Mouse (Mus musculus): Measurements from ENCODE around the gene Proca1.
"Not testable (repeated sequence)": the region's sequence is repeated elsewhere in the genome, so short reads cannot be mapped to it uniquely, and the experiment has no call there.

Gene Proca1

GRCm38 (mm10) chr11:78182450-78182849 lies 10.7 kb upstream of the Proca1 start:
- no peak for DNase-seq (ENCODE audit: low read depth, low spot score)

- peak; percentile 95 for DNase-seq (ENCODE audit: low read depth, low spot score)
These were observed 10.0 kb upstream of the Proca1 start, which contains the start of gene Rpl23a for GRCm38 (mm10) chr11:78182961-78183844. Gene Rpl23a (minus strand): TSS chr11:78183584.

GRCm38 (mm10) chr11:78183884-78184514 lies 9.2 kb upstream of the Proca1 start:
- no peak for DNase-seq (ENCODE audit: low read depth, low spot score)

- DNase-seq (ENCODE audit: low read depth, low spot score): not testable (repeated sequence)
These were observed 8.5 kb upstream of the Proca1 start for GRCm38 (mm10) chr11:78184702-78185101.

GRCm38 (mm10) chr11:78188331-78189233 lies 4.6 kb upstream of the Proca1 start, which contains the start of gene Rab34:
Gene Rab34 (plus strand): TSS chr11:78188430.
- DNase-seq (ENCODE audit: low read depth, low spot score): peak; percentile 91

GRCm38 (mm10) chr11:78189234-78190040 lies 3.8 kb upstream of the Proca1 start:
- peak; percentile 94 for DNase-seq (ENCODE audit: low read depth, low spot score)

- no peak for DNase-seq (ENCODE audit: low read depth, low spot score)
These were observed 3.2 kb upstream of the Proca1 start for GRCm38 (mm10) chr11:78190041-78190440.

- DNase-seq (ENCODE audit: low read depth, low spot score): peak; percentile 68
These were observed 1.4 kb downstream of the Proca1 start for GRCm38 (mm10) chr11:78194411-78195100.

GRCm38 (mm10) chr11:78195101-78195863 lies 2.1 kb downstream of the Proca1 start:
- DNase-seq (ENCODE audit: low read depth, low spot score): no peak

- DNase-seq (ENCODE audit: low read depth, low spot score): no peak
These were observed 9.2 kb downstream of the Proca1 start for GRCm38 (mm10) chr11:78202372-78202771.

GRCm38 (mm10) chr11:78204287-78204686 lies 11.1 kb downstream of the Proca1 start:
- DNase-seq (ENCODE audit: low read depth, low spot score): no peak

- peak; percentile 72 for DNase-seq (ENCODE audit: low read depth, low spot score)
These were observed 12.4 kb downstream of the Proca1 start for GRCm38 (mm10) chr11:78205361-78206206.

GRCm38 (mm10) chr11:78207190-78207589 lies 14.0 kb downstream of the Proca1 start:
- DNase-seq (ENCODE audit: low read depth, low spot score): no peak

- DNase-seq (ENCODE audit: low read depth, low spot score): no peak
These were observed 16.7 kb downstream of the Proca1 start for GRCm38 (mm10) chr11:78209886-78210285.

- no peak for DNase-seq (ENCODE audit: low read depth, low spot score)
These were observed 17.4 kb downstream of the Proca1 start for GRCm38 (mm10) chr11:78210615-78211014.

- no peak for DNase-seq (ENCODE audit: low read depth, low spot score)
These were observed 18.3 kb downstream of the Proca1 start for GRCm38 (mm10) chr11:78211513-78211912.

GRCm38 (mm10) chr11:78213086-78213817 lies 20.1 kb downstream of the Proca1 start:
- DNase-seq (ENCODE audit: low read depth, low spot score): no peak
